Mouse (Mus musculus) bone marrow macrophage, adult 2 months (primary cell): ENCODE data around the gene Tas2r123. TPM values are rescaled to one million over a fixed set of nuclear protein-coding genes. Genes with fewer than 3 reads are reported as not detected.

Source experiments
- H3K27ac ChIP-seq: 2 replicates; pipeline ENCODE4 v1.5.1; 2012; ENCODE audit warnings: low read depth, low read length; ENCODE audit not compliant: insufficient read depth
- H3K4me1 ChIP-seq: 2 replicates; pipeline ENCODE4 v1.6.1; 2012; ENCODE audit warnings: low read length; ENCODE audit not compliant: control insufficient read depth, insufficient read depth
- H3K4me3 ChIP-seq: 2 replicates; pipeline ENCODE4 v1.5.1; 2012; ENCODE audit warnings: mild to moderate bottlenecking, low read length, moderate library complexity; ENCODE audit not compliant: insufficient read depth
- CTCF ChIP-seq: IDR thresholded peaks from 2 replicates; pipeline ENCODE4 v1.5.1; 2012; ENCODE audit warnings: low read depth, mild to moderate bottlenecking, low read length, moderate library complexity
- POLR2A ChIP-seq: IDR thresholded peaks from 2 replicates; pipeline ENCODE4 v1.6.1; 2012; ENCODE audit warnings: mild to moderate bottlenecking, low read depth, low read length, borderline replicate concordance
- polyA plus RNA-seq: library from polyadenylated mRNA; stranded (reverse); fragments of >200 nt; gene quantifications from 2 replicates; pipeline ENCODE4 v1.2.4, GENCODE M21; 2012; ENCODE audit not compliant: missing spikeins, insufficient read depth, insufficient read length

Gene Tas2r123
- not detected in 2 replicates for polyA plus RNA-seq

GRCm38 (mm10) chr6:132846842-132847241 lies at the start of gene Tas2r123:
Gene Tas2r123 (plus strand): TSS chr6:132847142.
- Histone ChIP-seq H3K27ac (no peak within 1 kb of the TSS), H3K4me3 (no peak within 1 kb of the TSS), H3K4me1 (no peaks in the 10 kb centered on the region)
- TF ChIP-seq POLR2A: no peak
- no peak for TF ChIP-seq CTCF

GRCm38 (mm10) chr6:132802518-132802917 lies 44.4 kb upstream of the Tas2r123 start, which contains the start of gene Tas2r117:
Gene Tas2r117 (plus strand): TSS chr6:132802818.
- no peak within 1 kb of the TSS for H3K4me3 ChIP-seq
- H3K4me1 ChIP-seq: no peaks in the 10 kb centered on the region
- H3K27ac ChIP-seq: no peak within 1 kb of the TSS
- TF ChIP-seq POLR2A (no peak), CTCF (no peak)

- no peaks in the 10 kb centered on the region for H3K4me1 ChIP-seq
- TF ChIP-seq CTCF (no peak), POLR2A (no peak)
Observed at GRCm38 (mm10) chr6:132855138-132855537, 8.2 kb downstream of the Tas2r123 start, which contains the start of gene Tas2r116. Gene Tas2r116 (plus strand): TSS chr6:132855438.

GRCm38 (mm10) chr6:132867708-132868107 lies 20.8 kb downstream of the Tas2r123 start, which contains the start of gene Tas2r110:
Gene Tas2r110 (plus strand): TSS chr6:132868008.
- no peak within 1 kb of the TSS for H3K4me3 ChIP-seq
- no peaks in the 10 kb centered on the region for H3K4me1 ChIP-seq
- no peak within 1 kb of the TSS for H3K27ac ChIP-seq
- TF ChIP-seq POLR2A (no peak), CTCF (no peak)

More at GRCm38 (mm10) chr6:132855138-132855537, 8.2 kb downstream of the Tas2r123 start, which contains the start of gene Tas2r116:
- no peak within 1 kb of the TSS for H3K4me3 ChIP-seq
- H3K27ac ChIP-seq: no peak within 1 kb of the TSS

GRCm38 (mm10) chr6:132892711-132893110 lies 45.8 kb downstream of the Tas2r123 start, which contains the start of gene Tas2r113:
Gene Tas2r113 (plus strand): TSS chr6:132893011.
- no peaks in the 10 kb centered on the region for H3K4me1 ChIP-seq
- TF ChIP-seq POLR2A (no peak), CTCF (no peak)
- H3K27ac ChIP-seq: no peak within 1 kb of the TSS
- H3K4me3 ChIP-seq: no peak within 1 kb of the TSS

Other genes starting within 250 kb of the Tas2r123 start
- not detected in 2 replicates for gene A630073D07Rik, start 195.6 kb upstream of the Tas2r123 start, polyA plus RNA-seq
- gene Tas2r120, start 190.2 kb upstream of the Tas2r123 start, polyA plus RNA-seq: not detected in 2 replicates
- gene Tas2r121, start 146.1 kb upstream of the Tas2r123 start, polyA plus RNA-seq: not detected in 2 replicates
- not detected in 2 replicates for gene Tas2r122, start 135.2 kb upstream of the Tas2r123 start, polyA plus RNA-seq
- gene Tas2r115, start 109.1 kb upstream of the Tas2r123 start, polyA plus RNA-seq: not detected in 2 replicates
- gene Tas2r124, start 92.4 kb upstream of the Tas2r123 start, polyA plus RNA-seq: not detected in 2 replicates
- not detected in 2 replicates for gene Tas2r102, start 85.0 kb upstream of the Tas2r123 start, polyA plus RNA-seq
- not detected in 2 replicates for gene Tas2r136, start 69.0 kb upstream of the Tas2r123 start, polyA plus RNA-seq
- not detected in 2 replicates for gene Tas2r117, start 44.3 kb upstream of the Tas2r123 start, polyA plus RNA-seq
- not detected in 2 replicates for gene Tas2r116, start 8.3 kb downstream of the Tas2r123 start, polyA plus RNA-seq
- gene Tas2r110, start 20.9 kb downstream of the Tas2r123 start, polyA plus RNA-seq: not detected in 2 replicates
- gene Tas2r113, start 45.9 kb downstream of the Tas2r123 start, polyA plus RNA-seq: not detected in 2 replicates
- gene Tas2r125, start 62.5 kb downstream of the Tas2r123 start, polyA plus RNA-seq: not detected in 2 replicates
- gene Tas2r129, start 104.0 kb downstream of the Tas2r123 start, polyA plus RNA-seq: not detected in 2 replicates
- gene Tas2r131, start 110.8 kb downstream of the Tas2r123 start, polyA plus RNA-seq: not detected in 2 replicates
- not detected in 2 replicates for gene Tas2r109, start 133.8 kb downstream of the Tas2r123 start, polyA plus RNA-seq
- not detected in 2 replicates for gene Tas2r103, start 190.0 kb downstream of the Tas2r123 start, polyA plus RNA-seq
- gene Tas2r140, start 208.7 kb downstream of the Tas2r123 start, polyA plus RNA-seq: not detected in 2 replicates